ENCODE assay signal across 9 mouse cellular contexts in genomic region chr13:92580220-92581043, GRCm38 (mm10). TPM values are rescaled to one million over a fixed set of nuclear protein-coding genes. Genes with fewer than 3 reads are reported as not detected.
DNase-seq lines count a peak whose midpoint lies in the region; ATAC-seq and TF ChIP-seq lines count a peak whose summit lies in the region.
"Had no signal": no experiment of that assay in that cellular context is flagged by ENCODE, and none has a peak within 500 bp of the region (broad histone marks: within the 10 kb centered on the region; RNA-seq: fewer than 3 reads in every experiment).

No protein-coding gene starts in this region.

- H3K9me3 ChIP-seq in heart, embryonic 11.5 days (replicated peaks; ENCODE audit: control insufficient read depth, low read length) = no peaks in the 10 kb centered on the region
- no peaks in the 10 kb centered on the region for H3K9me3 ChIP-seq in intestine, embryonic 16.5 days (ENCODE audit: control insufficient read depth, low read length)
- no peaks in the 10 kb centered on the region for H3K9me3 ChIP-seq in midbrain, embryonic 12.5 days
- H3K9me3 ChIP-seq: neural tube, embryonic 12.5 days had no signal

- H3K9ac ChIP-seq in heart, embryonic 11.5 days (ENCODE audit: low read depth, low read length) = no peak overlapping the region
- no peak overlapping the region for H3K9ac ChIP-seq in intestine, embryonic 16.5 days (ENCODE audit: low read depth, low read length)
- no peak overlapping the region for H3K9ac ChIP-seq in midbrain, embryonic 12.5 days (replicated peaks)
- H3K9ac ChIP-seq: neural tube, embryonic 12.5 days had no signal

- no peak for TF ChIP-seq POLR2A in cortical plate, adult 2 months (IDR thresholded peaks at IDR 0.05; ENCODE audit: extremely low read depth, insufficient read depth, low read length)

- H3K36me3 ChIP-seq in heart, embryonic 11.5 days (ENCODE audit: control insufficient read depth, insufficient read depth, low read length) = no peaks in the 10 kb centered on the region
- no peaks in the 10 kb centered on the region for H3K36me3 ChIP-seq in intestine, embryonic 16.5 days (ENCODE audit: control insufficient read depth, insufficient read depth, low read length)
- no peaks in the 10 kb centered on the region for H3K36me3 ChIP-seq in midbrain, embryonic 12.5 days
- H3K36me3 ChIP-seq: neural tube, embryonic 12.5 days had no signal

- peak; percentile 92 for DNase-seq in heart, adult 11 months
- DNase-seq in gastrocnemius, postnatal 36 days = peak; percentile 23 to 59
- DNase-seq in left cerebral cortex, postnatal 14 days (ENCODE audit: low spot score in 2 of 2) = peak; percentile 63 to 77
- peak; percentile 50 to 68 for DNase-seq in spleen, postnatal 36 days (ENCODE audit: low spot score in 2 of 2)

- peaks cover 4% of the 10 kb centered on the region; the same call in 1 of the 2 replicates for H3K4me1 ChIP-seq in heart, embryonic 11.5 days (ENCODE audit: control insufficient read depth, insufficient read depth, low read length)
- 0 out of 2 replicates have a peak, but pooled peaks cover 2% of the 10 kb centered on the region for H3K4me1 ChIP-seq in cortical plate, adult 2 months (ENCODE audit: control insufficient read depth, insufficient read depth, low read length)
- peaks cover 17% of the 10 kb centered on the region for H3K4me1 ChIP-seq in intestine, embryonic 16.5 days (ENCODE audit: control insufficient read depth, insufficient read depth, low read length)
- peaks cover 3% of the 10 kb centered on the region for H3K4me1 ChIP-seq in midbrain, embryonic 12.5 days
- H3K4me1 ChIP-seq: neural tube, embryonic 12.5 days had no signal

- intact Hi-C loops in gastrocnemius, postnatal 36 days (cut with DNase I) = loop anchor here (1.0 kb wide), 1 partner anchor 160 kb away; no protein-coding TSS in a partner anchor
- intact Hi-C loops in left cerebral cortex, postnatal 14 days (cut with DNase I) = loop anchor here (1.0 kb wide), 1 partner anchor 160 kb away; no protein-coding TSS in a partner anchor

- WGBS in heart, embryonic 11.5 days (ENCODE audit: insufficient replicate concordance) = 39% methylated on average over 10 of the region's 10 CpGs
- 25% methylated on average over 10 of the region's 10 CpGs for WGBS in intestine, embryonic 16.5 days
- 31% methylated on average over 10 of the region's 10 CpGs for WGBS in midbrain, embryonic 12.5 days

- no peak overlapping the region for H3K4me2 ChIP-seq in heart, embryonic 11.5 days
- H3K4me2 ChIP-seq in intestine, embryonic 16.5 days (ENCODE audit: low read depth, low read length) = no peak overlapping the region
- no peak overlapping the region for H3K4me2 ChIP-seq in midbrain, embryonic 12.5 days (replicated peaks)
- H3K4me2 ChIP-seq: neural tube, embryonic 12.5 days had no signal

- no peak for ATAC-seq in heart, embryonic 11.5 days (replicated peaks; ENCODE audit: insufficient number of reproducible peaks, low FRiP score, low TSS enrichment)
- peak; percentile 57 for ATAC-seq in intestine, embryonic 16.5 days
- ATAC-seq in midbrain, embryonic 12.5 days (ENCODE audit: low FRiP score, low read depth) = 0 out of 2 replicates have a peak, but pooled peaks have one; percentile 44

- H3K27ac ChIP-seq in heart, embryonic 11.5 days (ENCODE audit: low read depth, low read length) = no peak overlapping the region
- no peak overlapping the region for H3K27ac ChIP-seq in cortical plate, adult 2 months (ENCODE audit: insufficient read depth, low read length)
- 0 out of 2 replicates have a peak overlapping the region, but pooled peaks have one; percentile 14 for H3K27ac ChIP-seq in intestine, embryonic 16.5 days (ENCODE audit: low read length)
- H3K27ac ChIP-seq in midbrain, embryonic 12.5 days (replicated peaks) = no peak overlapping the region
- H3K27ac ChIP-seq: neural tube, embryonic 12.5 days had no signal

- H3K4me3 ChIP-seq in heart, embryonic 11.5 days (ENCODE audit: low read depth, low read length) = no peak overlapping the region
- H3K4me3 ChIP-seq in cortical plate, adult 2 months (ENCODE audit: insufficient read depth, low read length) = no peak overlapping the region
- H3K4me3 ChIP-seq in intestine, embryonic 16.5 days (ENCODE audit: low read length) = no peak overlapping the region
- H3K4me3 ChIP-seq in midbrain, embryonic 12.5 days = no peak overlapping the region
- H3K4me3 ChIP-seq: neural tube, embryonic 12.5 days had no signal

- no peaks in the 10 kb centered on the region for H3K27me3 ChIP-seq in heart, embryonic 11.5 days (ENCODE audit: control insufficient read depth, insufficient read depth, low read length)
- no peaks in the 10 kb centered on the region for H3K27me3 ChIP-seq in intestine, embryonic 16.5 days (replicated peaks; ENCODE audit: control insufficient read depth, insufficient read depth, low read length)
- H3K27me3 ChIP-seq in midbrain, embryonic 12.5 days = no peaks in the 10 kb centered on the region
- H3K27me3 ChIP-seq: neural tube, embryonic 12.5 days had no signal

- TF ChIP-seq CTCF in cortical plate, adult 2 months (IDR thresholded peaks at IDR 0.05; ENCODE audit: extremely low read depth, insufficient read depth, low read length) = peak; percentile 76

RNA-seq across cellular contexts. Expression of gene Spz1, which starts 4.5 kb away (rescaled TPM):
- not detected in 2 replicates for polyA plus RNA-seq in heart, embryonic 11.5 days (2014; fragmentation: Nextera tagmentation; extraction: Ambion mirVana)
- not detected in 2 replicates for polyA plus RNA-seq in cortical plate, adult 2 months (2012; rRNA removed)
- total RNA-seq in gastrocnemius, postnatal 36 days (2021) = not detected
- not detected in 2 replicates for polyA plus RNA-seq in intestine, embryonic 16.5 days (2015; fragmentation: Nextera tagmentation; extraction: Ambion mirVana)
- total RNA-seq in left cerebral cortex, postnatal 14 days (2021) = not detected
- not detected in 2 replicates for polyA plus RNA-seq in midbrain, embryonic 12.5 days (2016; fragmentation: Nextera tagmentation; extraction: Ambion mirVana)
- polyA plus RNA-seq: neural tube, embryonic 12.5 days had no signal

RNA-seq across cellular contexts. Expression of gene Serinc5, which starts 30.5 kb away (rescaled TPM):
- 9.9 and 13.4 TPM in 2 replicates for polyA plus RNA-seq in heart, embryonic 11.5 days (2014; fragmentation: Nextera tagmentation; extraction: Ambion mirVana)
- 64.5 and 69.0 TPM in 2 replicates for polyA plus RNA-seq in cortical plate, adult 2 months (2012; rRNA removed)
- total RNA-seq in gastrocnemius, postnatal 36 days (2021) = 1 to 10 TPM; 4.1 to 4.4 TPM
- polyA plus RNA-seq in intestine, embryonic 16.5 days (2015; fragmentation: Nextera tagmentation; extraction: Ambion mirVana) = 18.0 and 18.9 TPM in 2 replicates
- 10 to 100 TPM; 60.2 to 73.2 TPM for total RNA-seq in left cerebral cortex, postnatal 14 days (2021)
- polyA plus RNA-seq in midbrain, embryonic 12.5 days (2016; fragmentation: Nextera tagmentation; extraction: Ambion mirVana) = 12.5 and 12.7 TPM in 2 replicates

RNA-seq across cellular contexts. Expression of gene Zfyve16, which starts 49.8 kb away (rescaled TPM):
- 11.1 and 13.7 TPM in 2 replicates for polyA plus RNA-seq in heart, embryonic 11.5 days (2014; fragmentation: Nextera tagmentation; extraction: Ambion mirVana)
- 11.6 and 13.2 TPM in 2 replicates for polyA plus RNA-seq in cortical plate, adult 2 months (2012; rRNA removed)
- total RNA-seq in gastrocnemius, postnatal 36 days (2021) = 1 to 10 TPM; 7.1 to 8.0 TPM
- polyA plus RNA-seq in intestine, embryonic 16.5 days (2015; fragmentation: Nextera tagmentation; extraction: Ambion mirVana) = 5.5 and 6.3 TPM in 2 replicates
- total RNA-seq in left cerebral cortex, postnatal 14 days (2021) = 10 to 100 TPM; 14.5 to 20.0 TPM
- 13.9 and 14.0 TPM in 2 replicates for polyA plus RNA-seq in midbrain, embryonic 12.5 days (2016; fragmentation: Nextera tagmentation; extraction: Ambion mirVana)

Comparison
In these comparisons a context has a peak if more than half of its experiments do, and no peak if none do; other contexts are left out.
1. DNase-seq: peak in every context shown above with its lines; median percentile 92 in heart, adult 11 months; 70 in left cerebral cortex, postnatal 14 days; 59 in spleen, postnatal 36 days; 41 in gastrocnemius, postnatal 36 days.